19 mouse cellular contexts compared by ENCODE assay signal in genomic region chr13:114118104-114118830, GRCm38 (mm10).
DNase-seq lines count a peak whose midpoint lies in the region; ATAC-seq lines count a peak whose summit lies in the region.
"Had no signal": no experiment of that assay in that cellular context is flagged by ENCODE, and none has a peak within 500 bp of the region (broad histone marks: within the 10 kb centered on the region; RNA-seq: fewer than 3 reads in every experiment).

No protein-coding gene starts in this region.

- 46% methylated on average over 19 of the region's 19 CpGs for WGBS in heart, embryonic 16.5 days
- WGBS in heart, embryonic 10.5 days = 63% methylated on average over 19 of the region's 19 CpGs
- WGBS in kidney, embryonic 16.5 days = 60% methylated on average over 19 of the region's 19 CpGs

- no peak for DNase-seq in heart, embryonic 10.5 days (ENCODE audit: low spot score)
- no peak for DNase-seq in kidney, adult 18-20 months
- peak; percentile 40 for DNase-seq in adrenal gland, postnatal 10 days
- DNase-seq in adrenal gland, postnatal 14 days = peak; percentile 59
- DNase-seq in left cerebral cortex, adult 11 months (ENCODE audit: low spot score) = no peak
- DNase-seq: cerebellum, adult 2 months; forebrain, postnatal 0 days; gastrocnemius, postnatal 14 days; retina, postnatal 1 day; right cerebral cortex, postnatal 4 days; thymus, postnatal 4 days had no signal

- H3K27me3 ChIP-seq in heart, embryonic 16.5 days (ENCODE audit: control insufficient read depth, insufficient read depth, low read length) = no peaks in the 10 kb centered on the region
- no peaks in the 10 kb centered on the region for H3K27me3 ChIP-seq in heart, embryonic 10.5 days (ENCODE audit: insufficient read depth, poor library complexity, severe bottlenecking)
- H3K27me3 ChIP-seq in kidney, embryonic 16.5 days (ENCODE audit: insufficient read depth, low read length) = no peaks in the 10 kb centered on the region
- H3K27me3 ChIP-seq: embryonic facial prominence, embryonic 12.5 days; hindbrain, embryonic 13.5 days; limb, embryonic 15.5 days; neural tube, embryonic 13.5 days had no signal

- no peak overlapping the region for H3K9ac ChIP-seq in heart, embryonic 16.5 days (ENCODE audit: low read length)
- no peak overlapping the region for H3K9ac ChIP-seq in kidney, embryonic 16.5 days (replicated peaks; ENCODE audit: low read length)
- H3K9ac ChIP-seq: embryonic facial prominence, embryonic 12.5 days; forebrain, postnatal 0 days; hindbrain, embryonic 13.5 days; limb, embryonic 15.5 days; neural tube, embryonic 13.5 days had no signal

- no peaks in the 10 kb centered on the region for H3K36me3 ChIP-seq in heart, embryonic 16.5 days (ENCODE audit: control insufficient read depth, insufficient read depth)
- no peaks in the 10 kb centered on the region for H3K36me3 ChIP-seq in heart, embryonic 10.5 days
- H3K36me3 ChIP-seq in kidney, embryonic 16.5 days (ENCODE audit: insufficient read depth, low read length) = no peaks in the 10 kb centered on the region
- H3K36me3 ChIP-seq: embryonic facial prominence, embryonic 12.5 days; hindbrain, embryonic 13.5 days; limb, embryonic 15.5 days; midbrain, embryonic 10.5 days; neural tube, embryonic 13.5 days had no signal

- ATAC-seq in heart, embryonic 16.5 days (replicated peaks; ENCODE audit: extremely low read depth, insufficient read depth, low FRiP score) = 0 out of 2 replicates have a peak, but pooled peaks have one; percentile 14
- ATAC-seq in kidney, embryonic 16.5 days (ENCODE audit: low FRiP score, low TSS enrichment) = peak; percentile 80; the same call in 1 of the 2 replicates
- ATAC-seq: forebrain, postnatal 0 days had no signal

- no peaks in the 10 kb centered on the region for H3K9me3 ChIP-seq in heart, embryonic 16.5 days (replicated peaks; ENCODE audit: control insufficient read depth, low read length)
- no peaks in the 10 kb centered on the region for H3K9me3 ChIP-seq in heart, embryonic 10.5 days
- no peaks in the 10 kb centered on the region for H3K9me3 ChIP-seq in kidney, embryonic 16.5 days (ENCODE audit: low read length)
- H3K9me3 ChIP-seq: embryonic facial prominence, embryonic 12.5 days; hindbrain, embryonic 13.5 days; limb, embryonic 15.5 days; midbrain, embryonic 10.5 days; neural tube, embryonic 13.5 days had no signal

- H3K4me2 ChIP-seq in heart, embryonic 16.5 days (ENCODE audit: low read depth, low read length) = 0 out of 2 replicates have a peak overlapping the region, but pooled peaks have one; percentile 1
- no peak overlapping the region for H3K4me2 ChIP-seq in kidney, embryonic 16.5 days (replicated peaks; ENCODE audit: low read depth, low read length)
- H3K4me2 ChIP-seq: embryonic facial prominence, embryonic 12.5 days; heart, embryonic 11.5 days; hindbrain, embryonic 13.5 days; limb, embryonic 15.5 days; neural tube, embryonic 13.5 days had no signal

- no peak overlapping the region for H3K27ac ChIP-seq in heart, embryonic 16.5 days (ENCODE audit: low read length)
- H3K27ac ChIP-seq in heart, embryonic 10.5 days = no peak overlapping the region
- no peak overlapping the region for H3K27ac ChIP-seq in kidney, embryonic 16.5 days (ENCODE audit: low read length)
- H3K27ac ChIP-seq: embryonic facial prominence, embryonic 12.5 days; hindbrain, embryonic 13.5 days; limb, embryonic 15.5 days; midbrain, embryonic 10.5 days; neural tube, embryonic 13.5 days had no signal

- H3K4me3 ChIP-seq in heart, embryonic 16.5 days (ENCODE audit: low read length) = no peak overlapping the region
- H3K4me3 ChIP-seq in heart, embryonic 10.5 days = no peak overlapping the region
- H3K4me3 ChIP-seq in kidney, embryonic 16.5 days (ENCODE audit: low read length) = no peak overlapping the region
- H3K4me3 ChIP-seq: embryonic facial prominence, embryonic 12.5 days; hindbrain, embryonic 13.5 days; limb, embryonic 15.5 days; midbrain, embryonic 10.5 days; neural tube, embryonic 13.5 days had no signal

- H3K4me1 ChIP-seq in heart, embryonic 16.5 days (ENCODE audit: control insufficient read depth, insufficient read depth, low read length) = peaks cover 6% of the 10 kb centered on the region; the same call in 1 of the 2 replicates
- H3K4me1 ChIP-seq in heart, embryonic 10.5 days = peaks cover 7% of the 10 kb centered on the region; the same call in 1 of the 2 replicates
- no peaks in the 10 kb centered on the region for H3K4me1 ChIP-seq in kidney, embryonic 16.5 days (ENCODE audit: insufficient read depth, low read length)
- H3K4me1 ChIP-seq: embryonic facial prominence, embryonic 12.5 days; hindbrain, embryonic 13.5 days; midbrain, embryonic 10.5 days had no signal

Comparison
In these comparisons a context has a peak if more than half of its experiments do, and no peak if none do; other contexts are left out.
1. DNase-seq: peak in adrenal gland, postnatal 10 days (single experiment) and adrenal gland, postnatal 14 days (single experiment); none in heart, embryonic 10.5 days (single experiment), kidney, adult 18-20 months (single experiment) and left cerebral cortex, adult 11 months (single experiment).